Mouse (Mus musculus) stomach, embryonic 14.5 days (tissue): ENCODE results near the gene Lsm5. TPM values are rescaled to one million over a fixed set of nuclear protein-coding genes. Genes with fewer than 3 reads are reported as not detected.

ENCODE experiments used
- ATAC-seq: fragments of 200-750 bp; cut with Nextera tagmentation; 2 replicates; pipeline ENCODE4 v1.8.0; 2017; ENCODE audit warnings: low read depth, moderate TSS enrichment; ENCODE audit not compliant: insufficient number of reproducible peaks, insufficient read depth, low FRiP score
- H3K27ac ChIP-seq: fragments of 300-500 bp; sonication (generic); 2 replicates; pipeline ENCODE4 v1.5.1; 2014; ENCODE audit warnings: mild to moderate bottlenecking, low read length, moderate library complexity, mixed read lengths
- H3K27me3 ChIP-seq: fragments of 300-500 bp; sonication (generic); 2 replicates; pipeline ENCODE4 v1.6.1; 2014; ENCODE audit warnings: low read length, control low read depth, mixed read lengths; ENCODE audit not compliant: control insufficient read depth, insufficient read depth
- H3K36me3 ChIP-seq: fragments of 300-500 bp; sonication (generic); 2 replicates; pipeline ENCODE4 v1.6.1; 2014; ENCODE audit warnings: mild to moderate bottlenecking, control low read depth, low read length, moderate library complexity, mixed read lengths; ENCODE audit not compliant: control insufficient read depth, insufficient read depth
- H3K4me1 ChIP-seq: fragments of 300-500 bp; sonication (generic); 2 replicates; pipeline ENCODE4 v1.6.1; 2014; ENCODE audit warnings: low read length, control low read depth, mixed read lengths; ENCODE audit not compliant: control insufficient read depth, insufficient read depth
- H3K4me2 ChIP-seq: fragments of 300-500 bp; sonication (generic); replicated peaks from 2 replicates; pipeline ENCODE4 v1.6.1; 2014; ENCODE audit warnings: low read depth, low read length, control low read depth
- H3K4me3 ChIP-seq: fragments of 300-500 bp; sonication (generic); 2 replicates; pipeline ENCODE4 v1.5.1; 2014; ENCODE audit warnings: low read depth, low read length, control low read depth
- H3K9ac ChIP-seq: fragments of 300-500 bp; sonication (generic); replicated peaks from 2 replicates; pipeline ENCODE4 v1.6.1; 2014; ENCODE audit warnings: low read depth, mild to moderate bottlenecking, control low read depth, low read length, moderate library complexity, mixed read lengths
- H3K9me3 ChIP-seq: fragments of 300-500 bp; sonication (generic); 2 replicates; pipeline ENCODE4 v1.6.1; 2016; ENCODE audit warnings: low read depth, low read length, control low read depth; ENCODE audit not compliant: control insufficient read depth
- WGBS: fragments of 180-500 bp; shearing (Covaris S2); extraction: QIAGEN DNeasy Blood & Tissue Kit; methylation state at CpG from one replicate; pipeline ENCODE4 v1.1.7; 2014; 5-methylcytosine and 5-hydroxymethylcytosine counted together
- polyA plus RNA-seq: library from polyadenylated mRNA; unstranded; fragments of >200 nt; fragmentation: Nextera tagmentation; extraction: Ambion mirVana; gene quantifications from 2 replicates; pipeline ENCODE4 v1.2.1, GENCODE M21; 2014

The Lsm5 gene
- polyA plus RNA-seq = 145 and 150 TPM in 2 replicates

DNA sequence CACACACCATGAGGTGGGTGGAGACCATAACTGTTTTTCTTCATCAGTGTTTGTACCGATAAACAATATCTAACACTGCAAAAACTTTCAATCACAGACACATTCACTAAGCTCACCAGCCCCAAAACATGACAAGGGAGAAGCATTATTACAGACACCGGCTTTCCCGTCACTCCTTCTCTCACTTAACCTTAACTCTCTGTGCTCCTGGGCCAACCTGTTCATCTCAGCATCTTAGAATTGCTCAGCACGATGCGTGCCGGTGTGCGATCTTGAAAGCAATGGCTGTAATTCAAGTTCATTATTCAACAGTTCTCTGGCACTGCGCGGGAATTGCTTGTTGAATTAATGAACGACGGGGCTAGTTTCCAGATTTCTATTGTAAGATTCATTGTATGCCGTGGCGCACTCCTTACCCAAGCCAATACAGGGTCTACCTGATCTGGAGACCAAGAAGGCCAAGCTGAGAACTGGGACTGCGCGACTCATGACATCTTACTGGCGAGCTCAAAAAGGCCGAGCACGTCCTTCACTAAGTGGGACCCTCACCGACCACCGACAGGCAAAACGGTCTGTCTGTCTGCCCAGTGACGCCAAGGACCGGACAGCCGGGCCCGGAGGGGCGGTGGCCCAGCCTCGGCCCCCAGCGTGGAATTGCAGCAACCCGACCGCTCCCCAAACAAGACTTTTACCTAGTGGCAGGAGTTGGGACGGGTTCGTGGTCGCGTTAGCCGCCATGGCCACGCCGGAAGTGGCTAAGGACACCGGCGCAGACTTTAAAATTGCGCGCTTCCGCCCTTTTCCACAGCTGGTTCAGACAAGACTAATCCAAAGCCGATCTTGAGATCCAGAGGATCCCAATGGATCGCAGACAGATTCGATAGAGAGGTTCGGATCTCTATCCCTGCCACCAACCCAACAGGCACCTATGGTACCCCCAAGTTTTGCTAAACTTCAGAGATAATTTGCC is at the start of gene Lsm5:
Gene Lsm5 (minus strand): TSS at position 780 of the 970 bp plus-strand sequence.
- Histone ChIP-seq H3K9ac (peak within 1 kb of the TSS; percentile 58), H3K9me3 (no peaks in the 10 kb centered on the region), H3K4me2 (peak within 1 kb of the TSS; percentile 84), H3K27ac (no peak within 1 kb of the TSS), H3K27me3 (no peaks in the 10 kb centered on the region), H3K4me3 (peak within 1 kb of the TSS; percentile 60), H3K36me3 (no peaks in the 10 kb centered on the region), H3K4me1 (peaks cover 7% of the 10 kb centered on the region)
- WGBS = under 1% methylated on average over 46 of the region's 46 CpGs
- ATAC-seq = peak; percentile 90

GRCm38 (mm10) chr6:56753719-56754118 is 49.2 kb upstream of the Lsm5 start:
- H3K36me3 ChIP-seq = peaks cover 37% of the 10 kb centered on the region
- no peaks in the 10 kb centered on the region for H3K9me3 ChIP-seq
- H3K4me1 ChIP-seq = no peaks in the 10 kb centered on the region
- H3K4me2 ChIP-seq = no peak overlapping the region
- no peak for ATAC-seq
- H3K9ac ChIP-seq = no peak overlapping the region
- H3K4me3 ChIP-seq = no peak overlapping the region
- WGBS = 87% methylated on average over 3 of the region's 3 CpGs
- H3K27me3 ChIP-seq = no peaks in the 10 kb centered on the region
- H3K27ac ChIP-seq = no peak overlapping the region

DNA sequence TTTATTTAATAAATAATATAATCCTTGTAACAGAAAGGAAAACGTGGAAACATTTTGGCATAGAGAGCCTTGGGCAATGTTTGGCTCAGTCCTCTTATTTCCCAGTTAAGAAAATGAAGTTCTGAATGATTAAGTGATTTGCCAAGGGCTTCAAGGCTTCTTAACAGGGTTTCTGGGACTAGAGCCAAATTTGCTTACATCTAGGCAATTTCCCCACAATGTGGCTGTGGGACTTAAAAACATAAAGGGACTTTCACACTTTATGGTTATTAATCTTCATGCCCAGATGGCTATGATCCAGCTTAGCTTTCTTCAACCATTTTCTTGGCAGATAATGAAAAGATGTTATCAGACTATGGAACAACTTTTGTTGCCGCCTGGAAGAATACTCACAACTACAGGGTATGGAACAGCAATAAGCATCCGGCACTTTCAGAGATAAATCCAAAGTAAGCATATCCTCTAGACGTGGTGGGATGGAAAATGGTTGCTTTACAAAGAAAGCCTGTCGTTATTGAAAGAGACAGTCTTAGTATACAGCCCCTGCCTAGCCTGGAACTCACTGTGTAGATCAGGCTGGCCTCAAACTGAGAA is 41.5 kb upstream of the Lsm5 start:
- H3K36me3 ChIP-seq = peaks cover 14% of the 10 kb centered on the region
- H3K9ac ChIP-seq = no peak overlapping the region
- H3K9me3 ChIP-seq = no peaks in the 10 kb centered on the region
- no peak overlapping the region for H3K4me3 ChIP-seq
- H3K27me3 ChIP-seq = no peaks in the 10 kb centered on the region
- no peak overlapping the region for H3K4me2 ChIP-seq
- no peaks in the 10 kb centered on the region for H3K4me1 ChIP-seq
- WGBS = 79% methylated on average over 5 of the region's 5 CpGs
- ATAC-seq = no peak
- no peak overlapping the region for H3K27ac ChIP-seq

- no peak for ATAC-seq
- no peaks in the 10 kb centered on the region for H3K9me3 ChIP-seq
- H3K27ac ChIP-seq = no peak overlapping the region
- no peak overlapping the region for H3K9ac ChIP-seq
- H3K4me3 ChIP-seq = no peak overlapping the region
- 83% methylated on average over 2 of the region's 2 CpGs for WGBS
- no peaks in the 10 kb centered on the region for H3K27me3 ChIP-seq
- no peak overlapping the region for H3K4me2 ChIP-seq
- no peaks in the 10 kb centered on the region for H3K4me1 ChIP-seq
- H3K36me3 ChIP-seq = peaks cover 42% of the 10 kb centered on the region
Measured at GRCm38 (mm10) chr6:56732545-56732944, 28.0 kb upstream of the Lsm5 start.

GRCm38 (mm10) chr6:56720877-56721276 is 16.4 kb upstream of the Lsm5 start:
- H3K4me2 ChIP-seq = no peak overlapping the region
- H3K27me3 ChIP-seq = no peaks in the 10 kb centered on the region
- H3K27ac ChIP-seq = no peak overlapping the region
- no peak overlapping the region for H3K9ac ChIP-seq
- H3K36me3 ChIP-seq = peaks cover 13% of the 10 kb centered on the region
- H3K9me3 ChIP-seq = no peaks in the 10 kb centered on the region
- no peak for ATAC-seq
- no peak overlapping the region for H3K4me3 ChIP-seq
- H3K4me1 ChIP-seq = peaks cover 4% of the 10 kb centered on the region
- WGBS = 55% methylated on average over 3 of the region's 3 CpGs

GRCm38 (mm10) chr6:56719071-56719470 is 14.6 kb upstream of the Lsm5 start:
- H3K4me2 ChIP-seq = no peak overlapping the region
- peaks cover 5% of the 10 kb centered on the region; the same call in 1 of the 2 replicates for H3K36me3 ChIP-seq
- 86% methylated on average over 1 of the region's 1 CpGs for WGBS
- peaks cover 7% of the 10 kb centered on the region for H3K4me1 ChIP-seq
- H3K9me3 ChIP-seq = no peaks in the 10 kb centered on the region
- H3K9ac ChIP-seq = no peak overlapping the region
- no peak overlapping the region for H3K4me3 ChIP-seq
- H3K27me3 ChIP-seq = no peaks in the 10 kb centered on the region
- ATAC-seq = no peak
- H3K27ac ChIP-seq = no peak overlapping the region

- ATAC-seq = peak; percentile 28; the same call in 1 of the 2 replicates
Measured at GRCm38 (mm10) chr6:56715270-56715666, 10.8 kb upstream of the Lsm5 start.

DNA sequence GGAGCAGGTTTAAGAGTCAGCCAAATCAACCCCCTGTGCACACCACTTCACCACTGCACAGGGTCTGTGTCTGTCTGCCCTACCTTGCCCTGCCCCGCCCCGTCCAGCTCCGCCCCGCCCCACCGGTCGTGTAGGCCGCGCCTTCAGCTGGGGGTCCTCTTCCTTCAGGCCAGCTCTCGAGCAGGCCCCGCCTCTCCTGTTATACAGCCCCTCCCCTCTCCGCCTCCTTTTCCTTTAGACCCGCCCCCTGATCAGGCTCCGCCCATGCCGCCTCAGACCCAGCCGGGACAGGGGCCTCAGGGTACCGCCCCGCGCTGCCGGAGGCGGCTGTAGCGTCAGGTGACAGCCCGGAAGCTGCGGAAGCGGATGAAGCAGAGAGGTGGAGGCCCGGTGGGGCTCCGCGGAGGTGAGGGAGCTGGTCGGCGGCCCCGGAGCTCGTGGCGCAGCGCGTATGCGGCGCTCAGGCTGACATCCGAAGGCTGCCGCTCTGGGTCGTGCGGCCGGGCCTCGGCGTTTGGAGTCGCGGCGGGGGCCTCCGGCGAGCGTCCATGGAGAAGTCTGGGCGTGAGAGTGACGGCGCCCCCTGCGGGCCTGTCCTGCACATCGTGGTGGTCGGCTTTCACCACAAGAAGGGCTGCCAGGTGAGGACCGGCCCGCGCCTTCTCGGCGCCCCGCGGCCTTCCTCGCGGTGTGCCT is 10.2 kb upstream of the Lsm5 start, which contains the start of gene Avl9:
Gene Avl9 (plus strand): TSS at position 326 of the 696 bp plus-strand sequence.
- WGBS = under 1% methylated on average over 64 of the region's 64 CpGs
- H3K27ac ChIP-seq = peak within 1 kb of the TSS; percentile 93
- peak within 1 kb of the TSS; percentile 53 for H3K4me2 ChIP-seq
- H3K27me3 ChIP-seq = no peaks in the 10 kb centered on the region
- H3K4me3 ChIP-seq = peak within 1 kb of the TSS; percentile 48
- H3K36me3 ChIP-seq = no peaks in the 10 kb centered on the region
- H3K9me3 ChIP-seq = no peaks in the 10 kb centered on the region
- peak; percentile 98 for ATAC-seq
- peak within 1 kb of the TSS; percentile 51 for H3K9ac ChIP-seq
- H3K4me1 ChIP-seq = peaks cover 3% of the 10 kb centered on the region; the same call in 1 of the 2 replicates

More at GRCm38 (mm10) chr6:56715270-56715666, 10.8 kb upstream of the Lsm5 start:
- no peaks in the 10 kb centered on the region for H3K36me3 ChIP-seq
- H3K27ac ChIP-seq = peak overlapping the region; percentile 93
- H3K4me1 ChIP-seq = peaks cover 3% of the 10 kb centered on the region; the same call in 1 of the 2 replicates
- H3K9me3 ChIP-seq = no peaks in the 10 kb centered on the region
- peak overlapping the region; percentile 51 for H3K9ac ChIP-seq
- no peaks in the 10 kb centered on the region for H3K27me3 ChIP-seq
- H3K4me3 ChIP-seq = peak overlapping the region; percentile 48
- WGBS = under 1% methylated on average over 25 of the region's 25 CpGs
- peak overlapping the region; percentile 53 for H3K4me2 ChIP-seq
